Mouse (Mus musculus) ES-Bruce4 (cell line): ENCODE measurements at regions not wholly inside any gene's neighbourhood (a gene's known extent, or its start where the extent isn't known, plus 50 kb on each side); places are given as distances from the start of the nearest gene placed in this dataset.

Source experiments
- H3K27ac ChIP-seq: 2 replicates; pipeline ENCODE4 v1.5.1; 2012; ENCODE audit warnings: low read length, inconsistent platforms; ENCODE audit not compliant: insufficient read depth
- H3K27me3 ChIP-seq: 2 replicates; pipeline ENCODE4 v1.6.1; 2012; ENCODE audit warnings: mild to moderate bottlenecking, low read length, inconsistent platforms; ENCODE audit not compliant: control insufficient read depth, poor library complexity, insufficient read depth, severe bottlenecking
- H3K36me3 ChIP-seq: 2 replicates; pipeline ENCODE4 v1.6.1; 2012; ENCODE audit warnings: inconsistent platforms, mild to moderate bottlenecking, low read length, moderate library complexity; ENCODE audit not compliant: control insufficient read depth, poor library complexity, insufficient read depth, severe bottlenecking
- H3K4me1 ChIP-seq: one replicate; pipeline ENCODE4 v1.8.1; 2011; ENCODE audit warnings: low read length; ENCODE audit not compliant: control insufficient read depth, insufficient read depth
- H3K4me3 ChIP-seq: 2 replicates; pipeline ENCODE4 v1.5.1; 2011; ENCODE audit warnings: low read depth, mild to moderate bottlenecking, low read length
- H3K9ac ChIP-seq: 2 replicates; pipeline ENCODE4 v1.6.1; 2012; ENCODE audit warnings: low read depth, mild to moderate bottlenecking, inconsistent platforms; ENCODE audit not compliant: poor library complexity, severe bottlenecking
- H3K9me3 ChIP-seq: replicated peaks from 2 replicates; pipeline ENCODE4 v1.6.1; 2012; ENCODE audit warnings: mild to moderate bottlenecking, low read length, inconsistent platforms; ENCODE audit not compliant: control insufficient read depth, poor library complexity, insufficient read depth, severe bottlenecking
- CTCF ChIP-seq: IDR thresholded peaks from one replicate; pipeline ENCODE4 v1.8.1; 2011; ENCODE audit warnings: low read depth, low read length
- EP300 ChIP-seq: IDR thresholded peaks from 2 replicates; pipeline ENCODE4 v1.6.1; 2011; ENCODE audit warnings: low read depth, low read length; ENCODE audit not compliant: insufficient read depth
- POLR2A ChIP-seq: IDR thresholded peaks from one replicate; pipeline ENCODE4 v1.8.1; 2011; ENCODE audit warnings: low read length; ENCODE audit not compliant: insufficient read depth

DNA sequence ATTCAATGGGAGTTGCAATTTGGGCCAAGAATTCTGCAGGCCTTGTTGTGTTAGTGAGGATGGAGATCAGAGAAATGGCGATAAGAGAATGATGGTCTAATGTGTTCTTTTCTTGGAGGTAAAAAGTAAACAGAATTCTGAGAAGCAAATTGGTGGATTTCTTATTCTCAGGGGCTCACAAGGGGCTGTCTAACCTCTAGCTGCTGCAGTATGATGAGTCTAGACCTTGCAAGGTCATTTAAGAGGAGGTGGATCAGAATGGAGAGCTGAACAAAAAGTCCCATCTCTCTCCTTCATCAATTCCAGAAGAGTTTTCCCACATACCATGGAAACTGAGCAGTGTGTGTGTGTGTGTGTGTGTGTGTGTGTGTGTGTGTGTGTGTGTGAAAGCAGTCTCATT, 128.1 kb downstream of the Cpeb2 start:
- Histone ChIP-seq H3K27ac (no peak overlapping the region), H3K36me3 (no peaks in the 10 kb centered on the region), H3K27me3 (no peaks in the 10 kb centered on the region; the same call in 1 of the 2 replicates), H3K9me3 (no peaks in the 10 kb centered on the region), H3K4me1 (no peaks in the 10 kb centered on the region), H3K4me3 (no peak overlapping the region), H3K9ac (no peak overlapping the region)
- TF ChIP-seq CTCF: no peak
- TF ChIP-seq EP300: no peak
- TF ChIP-seq POLR2A: no peak

DNA sequence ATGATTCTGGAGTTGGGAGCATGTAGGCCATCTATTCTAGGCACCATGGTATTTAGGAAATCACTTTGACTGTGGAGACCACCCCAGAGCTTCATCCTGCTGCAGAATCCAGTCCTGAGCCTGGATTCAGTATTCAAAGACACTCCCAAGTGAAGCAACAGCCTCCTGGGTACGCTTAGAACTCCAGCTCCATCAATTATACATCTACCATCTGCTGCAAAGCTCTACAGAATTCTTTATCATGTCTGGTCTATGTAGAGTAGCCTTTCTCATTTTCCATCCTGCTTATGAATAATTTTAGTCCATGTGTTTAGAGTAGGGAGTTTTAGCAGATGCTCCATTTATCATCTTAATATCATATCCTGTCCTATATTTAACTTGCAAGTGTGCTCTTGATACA, 139.4 kb downstream of the Cpeb2 start:
- H3K9me3 ChIP-seq: no peaks in the 10 kb centered on the region
- no peak overlapping the region for H3K9ac ChIP-seq
- H3K36me3 ChIP-seq: no peaks in the 10 kb centered on the region
- H3K4me3 ChIP-seq: no peak overlapping the region
- H3K27me3 ChIP-seq: no peaks in the 10 kb centered on the region
- TF ChIP-seq POLR2A: no peak
- H3K4me1 ChIP-seq: no peaks in the 10 kb centered on the region
- no peak overlapping the region for H3K27ac ChIP-seq

- no peaks in the 10 kb centered on the region for H3K36me3 ChIP-seq
- no peak for TF ChIP-seq POLR2A
- TF ChIP-seq EP300: no peak
- no peak for TF ChIP-seq CTCF
- H3K9me3 ChIP-seq: no peaks in the 10 kb centered on the region
- H3K27ac ChIP-seq: no peak overlapping the region
- H3K27me3 ChIP-seq: no peaks in the 10 kb centered on the region
- no peak overlapping the region for H3K9ac ChIP-seq
- no peaks in the 10 kb centered on the region for H3K4me1 ChIP-seq
- H3K4me3 ChIP-seq: no peak overlapping the region
Observed at GRCm38 (mm10) chr5:43384689-43385375, 130.5 kb upstream of the C1qtnf7 start.

DNA sequence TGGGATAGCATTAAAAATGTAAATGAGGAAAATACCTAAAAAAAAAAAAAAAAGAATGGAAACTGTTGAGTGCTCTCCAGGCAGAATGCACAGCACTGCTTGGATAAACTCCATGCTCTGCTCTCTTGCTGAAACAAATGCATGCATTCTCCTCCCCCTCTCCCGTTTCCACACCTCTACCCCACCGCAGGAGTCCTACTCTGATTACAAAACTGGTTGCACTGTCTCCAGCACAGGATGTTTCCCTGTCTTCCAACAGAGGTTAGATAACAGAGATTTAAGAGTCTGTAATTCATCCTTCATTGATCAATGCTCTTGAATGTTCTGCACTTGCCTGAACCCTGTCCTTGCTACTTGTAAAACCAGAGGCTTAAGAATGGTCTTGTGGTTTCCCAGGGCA, 124.3 kb upstream of the C1qtnf7 start:
- Histone ChIP-seq H3K4me1 (no peaks in the 10 kb centered on the region), H3K4me3 (no peak overlapping the region), H3K9ac (no peak overlapping the region), H3K27ac (no peak overlapping the region), H3K9me3 (no peaks in the 10 kb centered on the region), H3K27me3 (no peaks in the 10 kb centered on the region), H3K36me3 (no peaks in the 10 kb centered on the region)
- TF ChIP-seq EP300 (no peak), CTCF (no peak), POLR2A (no peak)

DNA sequence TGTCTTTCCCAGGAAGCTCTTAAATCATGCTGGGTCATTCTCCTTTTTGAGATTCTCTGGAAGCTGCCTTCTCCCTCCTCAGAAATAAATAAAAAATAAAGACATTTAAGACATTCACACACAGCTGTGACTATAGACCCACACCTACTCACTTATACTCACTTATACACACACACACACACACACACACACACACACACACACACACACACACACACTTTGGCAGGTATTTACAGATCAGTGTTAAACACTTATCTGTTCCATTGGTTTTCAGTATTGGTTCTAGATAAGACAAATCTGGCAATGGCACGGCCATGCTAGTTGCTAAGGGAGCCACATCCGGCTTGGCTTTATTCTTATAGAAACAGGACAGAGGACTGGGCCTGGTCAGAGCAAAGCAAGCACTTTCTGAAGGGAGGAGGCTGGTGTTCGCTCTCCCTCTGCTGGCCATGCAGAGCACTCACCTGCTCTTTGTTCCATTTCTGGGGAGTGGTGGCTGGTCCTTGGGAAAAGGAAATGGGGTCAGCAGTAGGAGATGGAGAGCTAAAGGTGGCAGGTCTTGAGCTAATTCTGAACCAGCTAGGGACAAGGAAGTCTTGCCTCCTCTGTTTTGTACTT, 123.8 kb upstream of the C1qtnf7 start:
- no peaks in the 10 kb centered on the region for H3K27me3 ChIP-seq
- no peaks in the 10 kb centered on the region for H3K4me1 ChIP-seq
- no peak overlapping the region for H3K4me3 ChIP-seq
- no peak for TF ChIP-seq EP300
- peak; percentile 85 for TF ChIP-seq CTCF
- H3K27ac ChIP-seq: no peak overlapping the region
- H3K36me3 ChIP-seq: no peaks in the 10 kb centered on the region
- H3K9ac ChIP-seq: no peak overlapping the region
- no peaks in the 10 kb centered on the region for H3K9me3 ChIP-seq

GRCm38 (mm10) chr5:43392908-43393545, 122.3 kb upstream of the C1qtnf7 start:
- Histone ChIP-seq H3K36me3 (no peaks in the 10 kb centered on the region), H3K9me3 (no peaks in the 10 kb centered on the region), H3K27me3 (no peaks in the 10 kb centered on the region), H3K27ac (no peak overlapping the region), H3K4me1 (no peaks in the 10 kb centered on the region), H3K4me3 (no peak overlapping the region), H3K9ac (no peak overlapping the region)
- TF ChIP-seq CTCF (no peak), POLR2A (no peak), EP300 (no peak)
